Mouse (Mus musculus) R1 (cell line): Measurements from ENCODE around the gene Bicdl2.

ENCODE experiments used
- DNase-seq: peaks from one replicate; pipeline ENCODE4 v3.0.0-alpha.2; 2018; ENCODE audit warnings: low read depth, low spot score

Bicdl2 gene

DNA sequence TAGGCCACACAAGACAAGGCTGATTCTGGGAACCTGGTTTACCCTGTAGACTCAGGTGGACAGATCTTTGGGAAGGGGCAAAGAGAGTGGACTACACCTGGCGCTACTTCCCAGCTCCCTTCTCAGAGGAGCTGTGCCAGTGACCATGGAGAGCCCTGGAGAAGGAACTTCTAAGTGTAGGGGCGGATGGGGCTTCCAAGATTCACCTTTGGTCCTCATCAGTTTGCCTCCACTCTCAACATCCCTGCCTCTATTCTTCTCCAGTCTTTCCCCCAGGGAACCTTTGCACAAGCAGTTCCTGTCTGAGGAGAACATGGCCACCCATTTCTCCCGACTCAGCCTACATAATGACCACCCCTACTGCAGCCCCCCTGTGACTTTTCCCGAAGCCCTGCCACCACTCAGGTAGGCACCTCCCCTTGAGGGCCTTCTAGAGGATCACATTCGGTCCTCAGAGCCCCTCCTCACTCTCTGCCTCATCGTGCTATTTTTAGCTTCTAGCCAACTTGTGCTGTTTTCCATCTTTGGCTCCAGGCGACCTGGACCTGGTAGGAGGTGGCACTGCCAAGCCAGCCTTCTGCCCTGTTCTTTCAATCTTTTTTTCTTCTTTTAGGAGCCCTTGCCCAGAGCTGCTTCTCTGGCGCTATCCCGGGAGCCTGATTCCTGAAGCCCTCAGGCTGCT lies 14.1 kb downstream of the Bicdl2 start:
- DNase-seq, result no peak

DNA sequence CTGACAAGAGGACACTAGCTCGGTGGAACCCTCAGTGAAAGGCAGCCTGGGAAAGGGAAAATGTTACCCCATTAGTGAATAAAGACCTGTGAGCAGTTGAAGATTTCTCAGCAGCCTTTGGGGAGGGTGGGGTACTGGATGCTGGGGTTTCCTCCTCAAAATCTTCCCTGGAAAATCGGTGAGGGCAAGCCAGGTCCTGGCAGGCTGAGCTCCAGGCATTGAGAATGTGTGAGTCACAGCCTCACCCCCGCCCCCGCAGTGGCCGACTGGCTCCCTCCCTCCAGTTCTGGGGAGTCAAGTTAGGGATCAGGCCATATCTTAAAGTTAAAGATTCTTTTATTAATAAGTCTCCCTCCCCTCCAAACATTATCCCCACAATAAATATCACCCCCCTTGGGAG lies 14.8 kb downstream of the Bicdl2 start:
- no peak for DNase-seq

DNA sequence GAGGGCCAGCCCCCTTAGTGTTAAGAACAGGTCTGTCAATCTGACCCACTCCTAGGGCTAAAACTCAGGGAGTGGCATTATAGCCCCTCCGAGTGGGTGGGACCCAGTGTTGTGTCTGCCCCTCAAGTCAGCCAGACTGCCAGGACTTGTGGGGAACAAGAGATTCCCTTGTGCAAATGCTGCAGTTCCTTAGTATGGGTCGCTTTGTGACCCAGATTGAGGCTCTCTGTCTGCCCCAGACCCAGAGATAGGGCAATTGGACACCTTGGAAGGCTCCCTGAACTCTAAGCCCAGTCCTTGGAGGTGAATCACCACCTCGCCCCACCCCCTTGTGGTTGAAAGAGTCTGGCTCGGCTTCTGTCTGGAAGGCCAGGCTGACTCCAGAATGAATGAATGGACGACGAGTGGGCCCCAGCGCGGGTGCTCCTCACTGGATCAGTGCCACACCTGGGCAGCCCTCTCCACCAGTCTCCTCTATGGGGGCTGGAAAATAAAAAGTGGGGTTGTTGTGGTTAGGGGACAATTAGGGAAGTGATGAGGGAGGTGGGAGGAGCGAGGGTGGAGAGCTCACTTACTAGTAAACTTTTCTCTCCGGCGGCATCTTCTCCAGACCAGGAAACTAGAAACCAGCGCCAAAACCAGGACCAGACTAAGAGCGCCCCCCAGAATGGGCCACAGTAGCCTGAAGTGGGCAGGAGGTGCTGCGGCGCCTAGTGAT lies 15.4 kb downstream of the Bicdl2 start:
- DNase-seq, result peak; percentile 73

DNA sequence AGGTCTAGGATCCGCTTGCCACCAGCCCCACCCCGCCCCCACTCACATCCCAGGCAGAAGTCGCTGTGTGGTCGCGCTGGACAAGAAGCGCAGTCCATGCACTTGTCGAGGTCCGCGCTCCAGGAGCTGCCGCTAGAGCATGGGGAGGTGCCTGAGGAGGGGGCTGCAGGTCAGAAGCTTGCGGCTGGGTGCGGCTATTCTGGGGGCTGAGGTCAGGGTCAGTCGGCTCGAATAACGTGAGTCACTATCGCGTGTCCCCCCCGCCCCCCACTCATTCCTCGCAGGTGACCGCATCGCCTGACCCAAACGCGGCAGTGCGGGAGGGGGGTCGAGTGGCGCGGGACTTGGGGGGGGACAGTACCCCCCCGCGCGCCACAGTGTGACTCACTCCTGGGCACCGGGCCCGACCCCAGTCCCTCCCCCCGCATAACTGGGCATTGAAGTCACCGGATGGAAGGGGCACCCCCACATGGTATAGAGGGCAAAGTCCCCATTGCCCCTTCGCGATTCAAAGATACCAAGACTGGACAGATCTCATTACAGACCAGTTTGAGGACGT lies 16.2 kb downstream of the Bicdl2 start:
- DNase-seq, result no peak

GRCm38 (mm10) chr17:23677236-23677679 lies 17.0 kb downstream of the Bicdl2 start, which contains the start of gene Tnfrsf12a:
TSS of gene Tnfrsf12a (minus strand) at chr17:23677468.
- peak; percentile 89 for DNase-seq

DNA sequence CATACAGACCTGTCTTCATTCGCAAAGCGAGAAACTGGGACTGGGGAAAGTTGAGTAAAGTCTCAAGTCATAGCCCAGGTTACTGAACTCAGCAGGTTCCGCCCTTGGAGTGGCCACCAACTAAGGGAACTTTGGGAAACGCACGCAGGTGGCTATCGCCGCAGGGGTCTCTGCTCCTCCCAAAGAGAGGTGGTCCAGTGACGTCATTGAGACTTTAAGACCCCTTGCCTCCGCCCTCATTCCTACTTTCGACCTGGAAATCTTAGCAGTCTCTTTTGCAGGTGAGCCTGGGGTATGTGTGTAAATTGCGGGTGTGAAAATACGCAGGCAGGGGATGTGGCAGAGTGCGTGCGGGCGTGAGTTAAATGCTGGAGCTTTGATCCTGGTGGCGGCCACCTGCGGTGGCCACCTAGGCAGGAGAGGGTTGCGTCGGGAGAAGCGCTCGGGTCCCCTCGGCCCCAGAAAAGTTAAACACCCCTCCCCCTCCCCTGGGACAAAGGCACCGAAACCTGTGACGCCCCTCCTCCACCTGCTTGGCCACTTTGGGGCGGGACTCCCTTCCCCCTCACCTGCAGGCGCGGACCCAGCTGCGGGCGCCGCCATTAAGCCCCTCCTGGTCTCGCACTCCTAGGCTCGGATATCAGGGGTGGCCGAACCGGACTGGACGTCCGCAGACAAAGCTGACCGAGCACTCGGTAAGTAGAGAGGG lies 19.0 kb downstream of the Bicdl2 start, which contains the start of gene Cldn6:
Cldn6 (plus strand) TSS at position 123 of the 709 bp plus-strand sequence.
- DNase-seq, result peak; percentile 58

- DNase-seq, result no peak
Measured at GRCm38 (mm10) chr17:23680336-23680735, 20.0 kb downstream of the Bicdl2 start.

DNA sequence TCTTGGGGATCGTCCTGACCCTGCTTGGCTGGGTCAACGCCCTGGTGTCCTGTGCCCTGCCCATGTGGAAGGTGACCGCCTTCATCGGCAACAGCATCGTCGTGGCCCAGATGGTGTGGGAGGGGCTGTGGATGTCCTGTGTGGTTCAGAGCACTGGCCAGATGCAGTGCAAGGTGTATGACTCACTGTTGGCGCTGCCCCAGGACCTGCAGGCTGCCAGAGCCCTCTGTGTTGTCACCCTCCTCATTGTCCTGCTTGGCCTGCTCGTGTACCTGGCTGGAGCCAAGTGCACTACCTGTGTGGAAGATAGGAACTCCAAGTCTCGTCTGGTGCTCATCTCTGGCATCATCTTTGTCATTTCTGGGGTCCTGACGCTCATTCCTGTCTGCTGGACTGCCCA lies 20.8 kb downstream of the Bicdl2 start:
- no peak for DNase-seq

- DNase-seq, result peak; percentile 77
Measured at GRCm38 (mm10) chr17:23682092-23682491, 21.8 kb downstream of the Bicdl2 start.

- DNase-seq, result no peak
Measured at GRCm38 (mm10) chr17:23682530-23682929, 22.2 kb downstream of the Bicdl2 start.

GRCm38 (mm10) chr17:23683226-23683625 lies 22.9 kb downstream of the Bicdl2 start:
- DNase-seq, result no peak

GRCm38 (mm10) chr17:23683856-23684672 lies 23.8 kb downstream of the Bicdl2 start, which contains the start of gene Cldn9:
TSS of gene Cldn9 (minus strand) at chr17:23684026.
- DNase-seq, result peak; percentile 48

- DNase-seq, result no peak
Measured at GRCm38 (mm10) chr17:23694491-23694890, 34.2 kb downstream of the Bicdl2 start.

DNA sequence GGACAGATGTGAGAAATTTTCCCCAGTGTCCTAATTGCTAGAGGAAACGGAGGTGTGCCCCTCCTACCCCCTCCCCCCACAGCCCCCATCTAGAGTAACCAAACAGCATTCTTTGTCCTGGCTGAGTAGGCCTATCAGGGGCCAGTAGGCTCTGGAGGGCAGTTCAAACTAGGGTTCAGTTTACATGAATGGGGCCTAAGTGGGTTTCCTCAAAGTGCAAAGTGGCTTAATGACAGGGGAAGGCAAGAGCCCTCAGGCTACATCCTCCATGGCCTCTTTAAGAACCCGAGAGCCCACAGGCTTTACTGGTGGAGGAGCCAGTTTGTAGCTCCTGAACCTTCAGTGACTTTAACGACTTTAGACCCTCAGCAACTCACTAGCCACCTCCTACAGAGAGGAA lies 35.5 kb downstream of the Bicdl2 start:
- no peak for DNase-seq

DNA sequence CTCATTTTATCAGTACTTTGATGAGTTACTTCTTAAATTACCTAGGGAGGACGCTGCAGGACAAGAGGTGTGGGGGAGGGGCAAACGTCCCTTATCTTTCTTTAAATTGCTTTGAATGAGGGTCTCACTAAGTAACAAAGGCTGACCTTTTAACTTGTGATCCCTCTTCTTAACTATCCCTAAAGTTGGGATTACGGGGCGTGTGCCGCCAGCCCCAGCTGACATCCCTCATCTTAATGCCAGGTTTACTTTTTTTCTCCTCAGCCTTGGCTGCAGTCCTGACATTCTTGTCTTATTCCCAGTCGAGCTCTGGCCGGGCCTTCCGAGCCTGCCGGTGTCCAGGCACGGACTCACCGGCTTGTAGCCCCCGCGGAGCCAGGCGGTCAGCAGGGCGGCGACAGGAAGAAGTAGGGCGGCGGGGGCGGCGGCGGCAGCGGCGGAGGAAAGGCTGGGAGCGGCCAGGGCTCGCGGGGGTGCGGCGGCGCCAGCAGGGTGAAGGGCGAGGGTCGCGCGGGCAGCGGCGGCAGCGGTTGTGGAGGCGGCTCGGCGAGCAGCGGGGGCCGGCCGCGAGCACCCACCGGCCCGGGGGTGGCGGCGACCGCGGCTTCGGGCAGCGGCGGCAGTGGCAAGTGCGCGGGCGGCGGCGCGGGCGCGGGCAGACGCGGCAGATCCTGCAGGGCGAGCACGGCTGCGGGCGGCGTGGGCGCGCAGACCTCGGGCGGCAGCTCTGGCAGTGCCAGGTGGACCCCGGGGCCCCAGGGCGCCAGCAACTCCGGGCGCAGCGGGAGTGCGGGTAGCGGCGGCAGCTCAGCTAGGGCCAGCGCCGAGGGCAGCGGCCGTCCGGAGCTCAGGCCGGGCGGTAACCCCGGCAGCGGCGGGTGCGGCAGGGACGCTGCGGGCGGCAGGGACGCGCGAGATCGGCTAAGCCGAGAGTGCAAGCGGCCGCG lies 39.1 kb downstream of the Bicdl2 start:
- peak; percentile 43 for DNase-seq

GRCm38 (mm10) chr17:23700079-23700478 lies 39.8 kb downstream of the Bicdl2 start:
- DNase-seq, result peak; percentile 97

GRCm38 (mm10) chr17:23703301-23703700 lies 43.0 kb downstream of the Bicdl2 start:
- no peak for DNase-seq

DNA sequence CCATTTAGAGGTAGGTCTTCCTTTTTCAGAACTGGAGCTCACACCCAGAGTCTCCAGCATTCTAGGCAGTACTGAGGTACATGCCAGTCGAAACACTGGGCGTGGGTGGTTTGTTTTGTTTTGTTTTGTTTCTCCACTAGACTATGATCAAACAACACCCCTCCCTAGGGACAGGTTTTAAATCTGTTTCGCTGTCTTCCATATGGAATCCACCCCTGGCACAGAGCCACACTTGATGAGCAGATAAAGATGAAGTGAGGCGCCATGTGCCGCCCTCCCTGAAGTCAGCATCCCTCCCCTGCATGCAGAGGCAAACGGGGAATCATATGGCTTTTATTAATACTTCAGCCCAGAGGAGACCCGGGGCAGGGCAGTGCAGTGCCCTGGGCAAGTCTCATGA lies 44.4 kb downstream of the Bicdl2 start:
- no peak for DNase-seq

GRCm38 (mm10) chr17:23705525-23706104 lies 45.3 kb downstream of the Bicdl2 start:
- no peak for DNase-seq

DNA sequence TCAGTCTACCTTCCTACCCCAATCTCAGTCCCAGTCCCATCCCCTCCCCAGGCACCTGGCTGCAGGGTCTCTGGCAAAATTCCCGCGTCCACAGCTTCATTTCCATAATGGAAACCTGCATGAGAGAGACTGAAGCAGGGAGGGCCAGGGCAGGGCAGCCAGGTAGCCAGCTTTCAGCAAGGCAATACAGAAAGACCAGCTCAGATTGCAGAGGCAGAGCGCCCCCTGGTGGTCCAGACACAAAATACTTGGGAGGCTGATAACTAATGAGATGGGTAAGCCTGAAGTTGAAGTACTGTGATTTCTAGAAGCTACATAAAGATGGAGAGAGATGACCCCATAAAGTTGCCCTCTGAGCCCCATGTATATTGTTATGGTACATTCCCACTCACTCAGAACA lies 45.9 kb downstream of the Bicdl2 start:
- DNase-seq, result peak; percentile 75
